Mouse (Mus musculus) lung, adult 2 months (tissue): ENCODE measurements around the gene Evpl.

ENCODE experiments used
- CTCF ChIP-seq: fragments of 200-500 bp; IDR thresholded peaks from 2 replicates; pipeline ENCODE4 v1.5.1; 2011; ENCODE audit warnings: mild to moderate bottlenecking, low read length, control low read depth; ENCODE audit not compliant: insufficient read depth
- POLR2A ChIP-seq: fragments of 200-500 bp; IDR thresholded peaks from 2 replicates; pipeline ENCODE4 v1.6.1; 2011; ENCODE audit warnings: low read depth, mild to moderate bottlenecking, control low read depth, low read length, borderline replicate concordance; ENCODE audit errors: extremely low read depth

DNA sequence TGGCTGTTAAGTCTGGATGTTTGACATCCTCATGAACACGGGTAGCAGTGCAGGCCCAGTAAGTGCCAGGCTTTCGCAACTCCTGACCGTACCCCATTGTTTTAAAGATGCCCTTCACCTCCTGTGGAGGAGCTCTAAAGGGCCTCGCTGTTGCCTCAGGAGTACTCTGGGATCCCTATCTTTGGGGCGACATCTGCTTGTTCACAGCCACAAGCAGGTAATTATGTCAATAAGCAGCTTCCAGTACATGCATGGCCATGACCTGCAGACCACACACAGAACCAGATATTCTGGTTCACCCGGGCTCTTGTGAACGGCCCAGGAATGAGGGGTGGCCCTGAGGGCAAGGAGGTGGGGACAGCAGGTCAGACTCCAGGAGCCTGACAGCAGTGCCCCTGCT, 22.4 kb upstream of the Evpl start:
- TF ChIP-seq POLR2A (no peak), CTCF (no peak)
